Mouse (Mus musculus) megakaryocyte, adult 5-6 weeks (primary cell): ENCODE results near the gene Tuba3a. TPM values are rescaled to one million over a fixed set of nuclear protein-coding genes. Genes with fewer than 3 reads are reported as not detected.
A peak's percentile ranks its signal among the peaks of the same experiment; 100 is the strongest.

Experiments
- ATAC-seq: 2 replicates; pipeline ENCODE4 v1.8.0; 2016; ENCODE audit warnings: mild to moderate bottlenecking, inconsistent platforms; ENCODE audit not compliant: poor library complexity, severe bottlenecking
- total RNA-seq, 2 experiments: library from RNA; stranded (forward) in 1 of 2; stranded (reverse) in 1 of 2; fragments of 153-499, 151-499 nt in 1 of 2; fragments of 221-1000, 200-1000 nt in 1 of 2; gene quantifications; 2 replicates each; pipeline versions ENCODE4 v1.2.3 to v1.2.4; 2015 to 2017

The Tuba3a gene
- total RNA-seq, 2 experiments from 2014 or later: not detected

GRCm38 (mm10) chr6:125232516-125232915, 53.3 kb downstream of the Tuba3a start:
- ATAC-seq: no peak

- ATAC-seq: peak; percentile 10; the same call in 1 of the 2 replicates
Measured at GRCm38 (mm10) chr6:125232045-125232437, 53.8 kb downstream of the Tuba3a start.

DNA sequence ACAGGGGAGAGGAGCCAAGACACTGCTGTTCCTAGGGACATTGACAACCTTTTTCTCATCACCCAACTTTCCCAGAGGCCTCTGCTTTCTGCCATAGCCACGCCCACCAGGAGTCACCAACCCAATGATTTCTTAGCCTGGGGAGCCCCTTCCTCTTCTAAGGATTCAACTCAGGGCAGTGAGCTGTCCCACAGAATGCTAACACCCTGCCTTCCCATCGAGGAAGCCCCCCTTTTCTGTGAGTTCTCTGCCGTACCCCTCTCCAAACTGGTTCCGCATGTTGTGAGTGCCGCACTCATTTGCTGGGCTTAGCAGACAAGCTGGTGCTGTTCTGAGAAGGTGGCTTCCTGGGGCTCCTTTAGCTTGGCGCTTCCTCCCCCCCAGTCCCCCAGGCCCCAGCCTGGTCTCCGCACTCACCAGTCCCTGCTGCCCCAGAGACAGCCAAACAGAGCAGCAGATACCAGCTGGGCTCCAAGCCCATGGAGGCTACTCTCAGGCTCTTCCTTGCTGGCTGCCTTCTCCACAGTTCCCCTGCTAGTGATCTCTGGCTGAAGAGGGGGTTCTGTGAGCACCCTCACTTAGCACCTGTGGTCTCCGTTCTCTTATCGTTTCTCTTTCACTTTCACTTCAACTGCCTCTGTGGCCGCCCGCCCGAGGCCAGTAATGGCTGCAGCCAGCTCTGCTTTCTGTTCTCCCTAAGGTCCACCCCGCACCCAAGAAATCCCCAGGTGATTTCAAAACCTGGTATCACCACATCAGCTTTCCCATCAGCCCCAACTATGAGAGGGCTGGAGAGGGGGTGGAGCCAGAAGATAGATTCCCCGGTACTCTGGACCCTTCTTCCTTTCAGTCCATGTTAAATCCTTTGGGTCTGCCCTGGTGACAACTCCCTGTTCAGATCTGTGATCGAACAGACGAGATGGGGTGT, 54.5 kb downstream of the Tuba3a start, which contains the start of gene Tapbpl:
Tapbpl (minus strand) TSS at position 744 of the 928 bp plus-strand sequence.
- ATAC-seq: peak; percentile 81

DNA sequence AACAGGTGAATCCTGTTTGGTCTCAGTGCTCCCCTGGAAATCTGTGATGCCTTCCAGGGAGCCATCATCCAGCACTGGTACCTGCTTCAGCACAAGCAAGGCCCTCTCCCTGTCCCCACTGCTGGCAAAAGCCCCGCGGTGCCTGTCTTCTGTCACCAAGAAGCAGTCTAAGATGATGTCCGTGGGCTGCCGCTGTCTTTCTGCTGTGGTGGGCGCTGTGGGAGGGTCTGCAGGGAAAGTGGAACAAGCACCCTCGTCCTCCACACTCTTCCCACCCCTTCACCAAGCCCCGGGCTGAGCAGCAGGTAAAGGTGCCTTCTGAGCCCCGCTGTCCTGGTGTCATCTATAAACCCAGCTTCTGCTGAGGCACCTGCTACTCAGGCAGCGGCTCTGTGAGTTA, 55.3 kb downstream of the Tuba3a start:
- no peak for ATAC-seq

Other genes with a start within 250 kb of the Tuba3a start
- 33.0 and 35.7 TPM in 2 replicates for gene Ing4, start 246.3 kb downstream of the Tuba3a start, total RNA-seq (2015)
- 63.3 and 63.9 TPM in 2 replicates for gene Ing4, start 246.3 kb downstream of the Tuba3a start, total RNA-seq (2017)
- gene Acrbp, start 236.4 kb downstream of the Tuba3a start, total RNA-seq (2015): 9.0 and 14.2 TPM in 2 replicates
- 3.4 and 8.8 TPM in 2 replicates for gene Acrbp, start 236.4 kb downstream of the Tuba3a start, total RNA-seq (2017)
- 25.1 and 25.5 TPM in 2 replicates for gene Lpar5, start 218.1 kb downstream of the Tuba3a start, total RNA-seq (2015)
- gene Lpar5, start 218.1 kb downstream of the Tuba3a start, total RNA-seq (2017): 27.6 and 30.0 TPM in 2 replicates
- 64.9 and 75.9 TPM in 2 replicates for gene Chd4, start 190.1 kb downstream of the Tuba3a start, total RNA-seq (2015)
- 282 and 336 TPM in 2 replicates for gene Chd4, start 190.1 kb downstream of the Tuba3a start, total RNA-seq (2017)
- 8.5 and 12.1 TPM in 2 replicates for gene Nop2, start 154.1 kb downstream of the Tuba3a start, total RNA-seq (2015)
- 22.6 and 24.6 TPM in 2 replicates for gene Nop2, start 154.1 kb downstream of the Tuba3a start, total RNA-seq (2017)
- gene Iffo1, start 140.8 kb downstream of the Tuba3a start, total RNA-seq (2015): 18.6 and 20.1 TPM in 2 replicates
- 14.3 and 21.7 TPM in 2 replicates for gene Iffo1, start 140.8 kb downstream of the Tuba3a start, total RNA-seq (2017)
- 2,892 and 2,923 TPM in 2 replicates for gene Gapdh, start 119.6 kb downstream of the Tuba3a start, total RNA-seq (2015)
- 1,028 and 1,070 TPM in 2 replicates for gene Gapdh, start 119.6 kb downstream of the Tuba3a start, total RNA-seq (2017)
- 195 and 225 TPM in 2 replicates for gene Ncapd2, start 94.3 kb downstream of the Tuba3a start, total RNA-seq (2015)
- 181 and 231 TPM in 2 replicates for gene Ncapd2, start 94.3 kb downstream of the Tuba3a start, total RNA-seq (2017)
- gene Mrpl51, start 94.2 kb downstream of the Tuba3a start, total RNA-seq (2015): 91.9 and 106 TPM in 2 replicates
- 72.8 and 81.9 TPM in 2 replicates for gene Mrpl51, start 94.2 kb downstream of the Tuba3a start, total RNA-seq (2017)
- gene Vamp1, start 70.5 kb downstream of the Tuba3a start, total RNA-seq (2015): 12.6 and 13.9 TPM in 2 replicates
- gene Vamp1, start 70.5 kb downstream of the Tuba3a start, total RNA-seq (2017): 7.9 and 8.9 TPM in 2 replicates
- gene Tapbpl, start 54.2 kb downstream of the Tuba3a start, total RNA-seq (2015): 6.6 and 8.8 TPM in 2 replicates
- 19.2 and 21.2 TPM in 2 replicates for gene Tapbpl, start 54.2 kb downstream of the Tuba3a start, total RNA-seq (2017)
- gene Cd27, start 49.0 kb downstream of the Tuba3a start, total RNA-seq (2015): 3.2 and 5.9 TPM in 2 replicates
- gene Cd27, start 49.0 kb downstream of the Tuba3a start, total RNA-seq (2017): 3.5 and 3.6 TPM in 2 replicates
- gene Ltbr, start 27.8 kb upstream of the Tuba3a start, total RNA-seq (2015): 30.0 and 30.6 TPM in 2 replicates
- gene Ltbr, start 27.8 kb upstream of the Tuba3a start, total RNA-seq (2017): 57.1 and 59.9 TPM in 2 replicates
- 9.0 and 9.5 TPM in 2 replicates for gene Scnn1a, start 34.6 kb upstream of the Tuba3a start, total RNA-seq (2015)
- gene Scnn1a, start 34.6 kb upstream of the Tuba3a start, total RNA-seq (2017): 0.99 and 1.6 TPM in 2 replicates
- gene Tnfrsf1a, start 63.3 kb upstream of the Tuba3a start, total RNA-seq (2015): 96.4 and 101 TPM in 2 replicates
- 90.2 and 116 TPM in 2 replicates for gene Tnfrsf1a, start 63.3 kb upstream of the Tuba3a start, total RNA-seq (2017)
- not detected in 2 replicates for gene Plekhg6, start 94.8 kb upstream of the Tuba3a start, total RNA-seq (2015)
- gene Plekhg6, start 94.8 kb upstream of the Tuba3a start, total RNA-seq (2017): not detected in 2 replicates
- gene Cd9, start 208.7 kb upstream of the Tuba3a start, total RNA-seq (2015): 100 and 106 TPM in 2 replicates
- 65.5 and 74.0 TPM in 2 replicates for gene Cd9, start 208.7 kb upstream of the Tuba3a start, total RNA-seq (2017)